Mouse (Mus musculus) telencephalon, adult 2 months (tissue): Measurements from ENCODE around the gene Phf5a.

Experiments used
- DNase-seq: peaks from one replicate; pipeline ENCODE4 v3.0.0-alpha.2; 2011; ENCODE audit warnings: low read depth, low spot score

Phf5a gene

DNA sequence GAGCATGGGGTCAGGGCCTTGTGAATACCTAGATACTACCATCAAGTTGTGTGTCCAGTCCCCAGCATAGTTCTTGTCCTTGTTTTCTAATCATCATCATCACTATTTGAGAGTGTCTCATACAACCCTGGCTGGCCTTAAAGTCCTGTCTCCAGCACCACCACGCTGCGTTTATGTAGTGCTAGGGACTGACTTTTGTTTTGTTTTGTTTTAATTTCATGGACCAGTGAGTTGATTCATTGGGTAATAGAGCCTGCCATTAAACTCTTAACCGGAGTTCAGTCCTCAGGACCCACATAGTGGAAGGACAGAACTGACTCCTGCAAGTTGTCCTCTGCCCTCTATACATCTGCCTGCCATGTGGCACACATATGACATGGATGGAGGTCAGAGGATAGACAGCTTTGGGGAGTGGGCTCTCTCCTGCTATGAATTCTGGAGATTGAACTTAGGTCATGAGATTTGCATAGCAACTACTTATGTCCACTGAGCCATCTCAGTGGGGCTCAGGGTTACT lies 13.8 kb upstream of the Phf5a start:
- no peak for DNase-seq

DNA sequence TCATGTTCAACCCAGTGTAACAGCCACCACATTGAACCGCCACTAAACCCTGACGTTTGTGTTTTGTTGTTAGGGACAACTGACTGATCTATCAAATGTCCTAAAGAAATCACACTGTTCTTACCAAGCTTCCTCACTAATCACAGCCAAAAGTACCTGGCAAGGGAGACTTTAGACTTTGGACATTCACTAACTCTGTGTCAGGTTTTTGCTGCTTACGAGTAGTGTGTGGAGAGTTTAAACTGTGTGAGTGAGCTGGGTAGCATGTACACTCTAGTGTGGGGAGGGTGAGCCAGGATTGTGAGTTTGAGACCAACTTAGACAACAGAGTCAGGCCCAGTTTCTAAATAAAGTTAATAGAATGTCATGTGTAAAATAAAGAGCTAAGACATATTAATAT lies 10.6 kb upstream of the Phf5a start:
- DNase-seq, result no peak

DNA sequence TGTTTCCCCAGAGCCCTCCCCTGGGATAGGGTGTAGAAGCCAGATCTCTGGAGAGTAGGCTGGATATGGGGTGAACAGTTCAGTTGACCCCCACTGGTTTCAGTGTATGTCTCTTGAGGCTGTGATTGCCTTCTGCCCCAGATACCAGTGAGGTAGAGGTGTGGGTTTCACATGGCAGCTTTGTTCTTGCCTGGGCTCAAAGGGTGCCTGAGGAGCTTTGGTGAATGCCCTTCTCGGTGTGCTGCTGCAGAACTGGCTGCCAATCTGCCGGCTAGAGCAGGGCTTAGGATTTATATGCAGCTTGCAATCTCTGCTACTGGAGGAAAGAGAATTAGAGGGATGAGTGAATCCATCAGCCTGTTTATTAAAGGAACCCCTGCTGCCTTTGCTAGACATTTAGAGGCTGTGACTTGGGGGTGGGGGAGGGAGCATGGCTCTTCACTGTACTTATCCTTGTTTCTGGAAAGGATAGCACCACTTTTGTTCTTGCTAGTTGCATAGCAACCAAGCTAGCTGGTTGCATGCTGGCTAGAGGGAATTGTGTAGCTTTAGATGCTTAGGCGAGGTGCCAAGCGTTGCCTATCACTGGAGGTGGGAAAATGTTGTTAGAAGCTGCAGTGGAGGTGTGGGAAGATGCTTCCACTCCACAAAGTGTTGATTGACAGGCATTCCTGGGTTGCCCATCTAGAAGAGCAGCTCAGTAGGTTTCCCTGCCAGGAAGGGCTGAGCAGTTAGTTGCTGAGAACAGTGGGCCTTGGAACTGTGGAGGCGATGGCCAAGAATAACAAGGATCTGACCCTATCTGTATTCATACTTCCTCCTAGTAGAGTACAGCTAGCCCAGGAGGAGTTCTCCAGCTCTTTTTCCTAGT lies 8.1 kb upstream of the Phf5a start:
- peak; percentile 93 for DNase-seq

DNA sequence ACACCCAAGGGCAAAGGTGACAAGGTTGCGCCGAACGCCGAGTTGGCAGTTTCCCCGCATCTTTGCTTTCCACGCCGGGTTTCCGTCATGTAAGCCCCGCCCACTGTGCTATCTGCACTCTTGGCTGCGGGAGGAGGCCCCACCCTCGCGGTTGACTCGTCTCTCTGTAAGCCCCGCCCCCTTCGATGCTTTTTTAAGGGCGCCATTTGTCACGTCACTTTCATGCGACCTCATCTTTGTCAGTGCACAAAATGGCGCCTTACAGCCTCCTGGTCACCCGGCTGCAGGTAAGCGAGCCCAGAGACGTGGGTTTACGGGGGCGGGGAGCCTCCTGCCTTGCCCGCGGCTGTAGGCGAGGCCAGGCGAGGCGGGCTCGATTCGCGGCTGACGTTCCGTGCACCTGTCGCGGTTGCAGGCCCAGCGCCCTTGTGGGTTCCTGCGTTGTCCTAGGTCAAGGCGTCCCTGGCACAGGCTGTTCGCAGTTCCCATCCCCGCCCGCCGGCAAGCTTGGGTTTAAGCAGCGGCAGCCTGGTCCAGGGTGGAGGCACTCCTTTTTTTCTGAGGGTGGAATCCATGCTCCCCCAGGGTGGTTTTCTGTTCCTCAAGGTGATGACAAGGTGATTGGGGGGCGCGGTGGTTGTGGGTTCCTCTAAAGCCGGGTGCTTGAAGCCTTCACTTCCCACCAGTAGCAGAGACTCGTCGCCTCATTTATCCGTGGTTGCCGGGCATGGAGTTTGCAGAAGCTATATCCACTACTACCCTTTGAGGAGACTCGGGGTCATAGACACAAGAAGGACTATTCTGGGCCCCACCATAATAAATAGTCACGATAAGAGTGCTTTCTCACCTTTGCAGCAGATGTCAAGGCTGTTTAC lies 788 bp upstream of the Phf5a start, which contains the start of gene Aco2:
Gene Aco2, plus strand, starts transcription at position 48 of the 875 bp plus-strand sequence.
- peak; percentile 97 for DNase-seq

DNA sequence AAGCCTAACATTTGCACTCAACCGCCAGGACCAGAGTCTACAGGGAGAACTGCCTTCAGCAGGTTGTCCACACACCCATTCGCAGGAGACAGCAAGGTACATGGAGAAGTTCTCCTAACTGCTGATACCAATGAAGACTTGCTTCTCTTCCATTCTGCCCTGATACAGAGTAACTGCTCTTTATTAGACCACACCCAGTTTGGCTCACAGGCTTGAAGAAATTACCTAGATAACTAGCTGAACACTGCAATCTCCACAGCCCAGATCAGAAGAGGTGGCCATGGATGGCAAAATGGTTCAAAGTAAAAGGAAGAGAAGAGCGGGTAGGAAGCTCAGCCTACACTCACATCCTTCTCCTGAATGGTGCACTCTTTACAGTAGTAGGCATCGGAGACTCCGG lies 1.7 kb downstream of the Phf5a start:
- no peak for DNase-seq

DNA sequence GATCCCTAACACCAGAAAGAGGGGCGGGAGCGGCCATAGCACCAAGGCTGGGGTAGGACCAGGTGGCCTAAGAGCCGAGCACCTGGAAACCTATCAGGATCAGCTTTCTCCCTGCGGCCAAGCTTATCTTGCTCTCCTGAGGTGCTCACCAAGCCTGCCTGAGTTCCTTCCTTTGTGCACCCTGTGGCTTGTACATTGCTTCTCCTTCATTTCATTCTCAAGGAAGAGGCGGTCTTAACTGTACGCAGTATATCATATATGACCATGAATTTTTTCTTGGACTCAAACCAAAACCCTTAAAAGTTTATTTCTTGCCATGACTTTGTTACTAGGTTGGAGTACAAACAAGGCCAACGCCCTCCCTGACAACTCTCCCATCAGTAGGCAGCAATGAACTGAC lies 7.5 kb downstream of the Phf5a start:
- DNase-seq, result no peak

DNA sequence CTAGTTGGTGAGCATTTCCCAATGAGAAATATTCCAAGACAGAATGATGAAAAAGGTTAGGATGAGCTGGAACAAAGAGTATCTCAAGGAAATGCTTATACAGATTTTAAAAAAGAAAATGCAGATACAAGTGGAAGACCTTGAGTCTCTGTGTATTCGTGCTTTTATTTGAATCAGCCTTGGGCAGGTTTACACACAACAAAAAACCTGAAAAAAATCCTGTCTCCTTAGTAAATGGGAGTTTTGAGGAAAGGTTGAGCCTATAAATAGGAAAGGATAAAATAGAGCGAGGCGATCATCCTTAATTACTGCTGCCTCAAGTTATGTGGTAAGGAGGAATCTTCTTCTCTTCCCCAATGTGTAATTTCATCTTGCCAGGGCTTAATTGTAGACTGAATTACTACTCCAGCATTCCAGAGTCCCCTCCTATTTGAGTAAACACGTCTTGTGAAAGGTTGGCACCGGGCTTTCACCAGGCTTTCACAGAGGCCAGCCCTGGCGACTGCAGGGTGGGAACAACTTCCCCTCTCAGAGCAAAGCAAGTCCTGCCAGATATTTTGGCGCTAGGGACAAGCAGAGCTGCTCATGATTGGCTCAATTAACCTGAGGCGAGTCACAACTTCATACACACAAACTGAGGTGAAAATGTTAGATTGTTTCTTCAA lies 11.1 kb downstream of the Phf5a start:
- no peak for DNase-seq

DNA sequence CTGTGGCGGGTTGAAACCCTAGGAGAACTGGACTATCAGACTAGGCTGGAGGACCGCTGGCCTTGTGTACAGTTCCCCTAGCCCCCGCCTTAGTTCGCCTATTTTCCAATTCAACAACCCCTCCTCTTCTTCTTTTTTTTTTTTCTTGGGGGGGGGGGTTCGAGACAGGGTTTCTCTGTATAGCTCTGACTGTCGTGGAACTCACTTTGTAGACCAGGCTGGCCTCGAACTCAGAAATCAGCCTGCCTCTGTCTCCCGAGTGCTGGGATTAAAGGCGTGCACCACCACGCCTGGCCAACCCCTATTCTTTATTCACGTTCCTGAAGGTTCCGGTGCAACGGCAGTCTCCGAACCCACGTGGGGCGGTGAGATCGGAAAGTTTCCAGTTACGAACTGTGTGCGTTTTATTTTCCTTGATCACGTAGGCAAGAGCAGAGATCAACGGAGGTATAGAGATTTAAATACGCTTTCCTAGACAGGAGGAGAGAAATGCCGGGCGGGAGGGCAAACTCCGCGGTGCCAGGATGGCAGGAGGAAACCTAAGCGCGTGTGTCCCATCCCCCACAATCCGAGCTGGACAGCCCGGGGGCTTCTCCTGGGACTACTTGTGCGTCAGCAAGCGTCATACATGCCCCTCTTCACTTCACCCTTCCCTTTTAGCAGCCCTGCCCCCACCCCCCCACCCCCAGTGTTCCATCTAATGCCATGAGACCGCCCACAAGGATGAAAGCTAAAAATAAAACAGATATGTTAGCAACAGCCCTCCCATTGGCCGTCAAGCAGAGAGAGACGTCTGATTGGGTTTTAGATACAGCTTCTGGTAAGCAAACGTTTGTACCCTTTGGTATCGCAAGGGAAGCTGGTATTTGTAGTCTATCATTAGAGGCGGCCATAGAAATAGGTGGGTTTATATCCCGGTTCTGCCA lies 12.1 kb downstream of the Phf5a start:
- peak; percentile 99 for DNase-seq

DNA sequence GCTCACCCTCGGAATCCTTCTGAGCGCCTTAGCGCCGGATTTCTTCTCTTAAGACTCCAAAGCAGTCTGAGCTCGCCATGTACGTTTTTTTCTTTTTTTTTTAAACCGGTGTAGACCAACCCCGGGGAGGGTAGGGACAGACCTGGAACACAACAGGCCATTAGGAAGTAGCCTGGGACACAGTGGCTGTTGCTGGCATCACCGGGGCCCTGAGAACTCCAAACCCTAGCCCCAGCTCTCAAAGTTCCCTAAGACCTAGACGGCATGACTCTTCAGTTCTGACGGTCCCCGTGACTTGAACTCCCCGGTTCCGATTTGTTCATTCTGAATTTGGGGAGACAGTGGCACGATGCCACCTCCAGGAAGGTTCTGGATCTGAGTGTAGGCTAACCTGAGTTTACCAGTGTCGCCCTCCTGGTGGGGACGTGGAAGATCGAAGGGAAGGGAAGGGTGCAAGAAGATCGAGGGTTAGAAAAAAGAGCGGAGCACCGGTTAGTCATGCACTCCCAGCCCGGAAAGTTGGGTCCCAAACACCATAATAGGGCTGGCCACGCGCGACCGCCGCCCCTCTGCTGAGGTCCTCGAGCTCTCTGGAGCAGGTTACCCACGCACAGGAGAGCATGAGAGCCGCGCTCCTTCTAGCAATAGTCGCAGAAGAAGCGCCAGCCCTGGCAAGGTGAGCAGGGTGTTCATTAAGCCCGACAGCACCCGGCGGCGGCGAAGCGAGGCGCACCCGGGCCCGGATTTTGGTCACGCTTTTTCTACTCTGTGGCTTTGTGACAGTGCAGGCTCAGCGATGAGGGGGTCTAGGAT lies 13.0 kb downstream of the Phf5a start, which contains the start of gene Tob2:
Gene Tob2, minus strand, starts transcription at position 280 of the 813 bp plus-strand sequence.
- no peak for DNase-seq

DNA sequence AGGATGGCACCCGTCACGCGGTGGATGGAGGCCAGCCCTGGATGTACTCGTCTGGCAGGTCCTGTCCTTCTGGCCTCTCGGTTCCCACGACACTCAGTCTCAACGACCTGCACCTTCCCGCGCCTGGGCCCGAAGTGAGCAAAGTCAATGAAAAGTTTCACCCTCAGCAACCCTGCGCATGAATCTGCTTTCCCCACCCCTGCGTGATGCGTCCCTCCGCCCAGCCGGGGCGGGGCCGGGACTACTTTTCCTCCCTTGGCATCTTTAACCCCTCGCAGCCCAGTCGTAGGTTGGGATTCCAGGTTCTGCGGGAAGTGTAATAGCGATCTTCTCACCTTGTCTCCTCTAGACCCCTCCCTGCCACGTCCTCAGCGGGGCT lies 13.6 kb downstream of the Phf5a start:
- peak; percentile 89 for DNase-seq

DNA sequence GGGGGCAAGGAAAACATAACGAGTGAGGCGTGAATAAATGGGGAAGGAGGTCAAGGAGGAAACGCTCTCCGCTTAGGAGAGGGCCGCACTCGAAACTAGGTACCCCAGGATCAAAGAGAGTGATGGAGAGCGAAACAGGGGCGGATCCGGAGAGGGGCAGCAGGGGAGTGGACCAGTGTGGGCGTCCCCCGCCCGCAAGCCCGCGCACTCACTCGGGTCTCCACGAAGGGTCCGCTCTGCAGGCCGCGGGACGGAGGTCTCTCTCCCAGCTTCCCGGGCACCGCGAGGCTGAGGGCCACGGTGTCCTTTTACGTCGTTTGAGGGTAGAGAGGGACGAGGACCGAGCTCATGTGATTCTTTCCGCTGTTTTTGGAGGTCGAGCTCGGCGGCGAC lies 14.0 kb downstream of the Phf5a start:
- DNase-seq, result no peak

DNA sequence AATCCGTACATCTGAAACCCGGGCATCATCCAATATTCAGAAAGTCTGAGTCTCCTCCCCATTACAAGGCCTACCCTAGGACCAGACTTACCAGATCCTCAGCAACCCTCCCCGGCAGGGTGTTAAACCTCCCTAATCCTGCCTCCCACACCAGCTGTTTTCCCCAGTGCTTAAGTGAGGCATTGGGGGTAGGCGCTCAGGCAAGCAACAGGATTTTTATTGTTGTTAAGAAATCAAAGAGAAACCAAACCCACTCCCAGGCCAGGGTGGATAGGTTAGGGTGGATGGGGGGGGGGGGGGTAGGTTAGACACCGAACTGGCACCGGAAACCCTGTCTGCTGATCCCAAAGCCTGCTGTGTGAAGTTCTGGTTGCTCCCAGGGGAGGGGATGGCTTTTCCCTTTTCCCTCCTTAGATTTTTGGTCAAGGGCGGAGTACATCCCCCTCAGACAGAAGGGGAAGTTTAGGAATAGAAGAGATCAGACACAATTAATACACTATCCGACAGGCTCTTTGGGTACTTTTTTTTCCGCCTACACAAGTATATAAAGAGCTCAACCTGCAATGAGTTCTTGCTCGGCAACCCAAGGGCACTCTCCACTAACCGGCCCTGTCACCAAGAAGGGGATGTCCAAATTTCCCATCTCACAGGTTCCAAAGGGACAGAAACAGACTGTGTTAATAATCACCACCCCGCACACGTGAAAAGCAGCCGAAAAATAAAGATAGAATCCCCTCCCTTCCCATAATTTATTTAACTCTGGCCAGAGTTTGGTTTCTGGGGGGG lies 14.6 kb downstream of the Phf5a start:
- DNase-seq, result no peak

DNA sequence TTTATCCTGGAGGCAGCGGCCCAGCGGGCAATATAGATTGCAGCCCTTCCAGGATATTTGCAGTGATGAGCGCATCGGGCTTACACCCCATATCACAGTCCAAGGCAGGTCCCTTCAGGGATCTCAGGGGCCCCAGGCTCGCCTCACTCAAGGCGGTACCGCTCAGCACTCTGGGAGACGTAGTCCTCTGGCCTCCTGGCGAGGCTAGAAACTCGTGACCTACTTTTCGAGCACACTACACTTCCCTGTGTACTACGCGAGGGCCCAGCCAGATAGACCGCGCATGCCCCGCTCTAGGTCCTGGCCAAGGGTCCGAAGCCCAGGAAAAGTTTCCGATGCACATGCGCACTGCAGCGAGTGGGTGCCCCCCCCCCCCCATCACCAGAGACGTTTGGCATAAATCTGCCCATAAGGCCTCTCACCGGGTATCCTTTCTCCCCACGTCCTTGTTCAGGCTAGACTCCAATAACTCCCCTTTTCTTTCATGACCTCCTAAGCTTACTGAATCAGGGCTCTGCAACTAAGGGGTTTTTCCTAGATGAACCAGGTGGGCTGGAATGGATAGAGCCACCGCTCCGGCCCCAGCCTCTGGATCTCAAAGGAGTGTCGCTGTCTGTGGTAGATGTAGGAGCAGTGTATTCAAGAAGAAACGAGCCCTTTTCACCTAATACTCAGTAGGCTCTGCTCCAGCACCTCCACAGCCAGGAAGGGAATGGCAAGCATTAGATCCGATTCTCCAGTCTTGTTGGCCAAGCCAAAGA lies 15.5 kb downstream of the Phf5a start:
- DNase-seq, result peak; percentile 94

DNA sequence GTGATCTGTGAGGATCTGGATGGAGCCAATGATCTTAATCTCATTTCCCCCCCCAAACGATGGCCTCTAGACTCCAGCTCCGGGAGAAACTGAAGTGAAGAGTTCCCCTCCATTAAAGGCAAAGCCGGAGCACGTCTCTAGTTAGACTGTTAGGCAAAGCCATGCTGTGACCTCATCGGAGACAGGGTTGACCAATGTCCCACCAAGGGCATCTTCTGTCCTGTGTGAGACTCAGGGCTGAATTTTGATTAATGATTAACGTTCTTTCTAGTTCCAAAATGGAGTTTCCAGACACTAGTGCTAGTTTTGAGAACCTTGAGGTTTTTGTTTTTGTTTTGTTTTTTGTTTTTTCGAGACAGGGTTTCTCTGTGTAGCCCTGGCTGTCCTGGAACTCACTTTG lies 18.6 kb downstream of the Phf5a start:
- no peak for DNase-seq

DNA sequence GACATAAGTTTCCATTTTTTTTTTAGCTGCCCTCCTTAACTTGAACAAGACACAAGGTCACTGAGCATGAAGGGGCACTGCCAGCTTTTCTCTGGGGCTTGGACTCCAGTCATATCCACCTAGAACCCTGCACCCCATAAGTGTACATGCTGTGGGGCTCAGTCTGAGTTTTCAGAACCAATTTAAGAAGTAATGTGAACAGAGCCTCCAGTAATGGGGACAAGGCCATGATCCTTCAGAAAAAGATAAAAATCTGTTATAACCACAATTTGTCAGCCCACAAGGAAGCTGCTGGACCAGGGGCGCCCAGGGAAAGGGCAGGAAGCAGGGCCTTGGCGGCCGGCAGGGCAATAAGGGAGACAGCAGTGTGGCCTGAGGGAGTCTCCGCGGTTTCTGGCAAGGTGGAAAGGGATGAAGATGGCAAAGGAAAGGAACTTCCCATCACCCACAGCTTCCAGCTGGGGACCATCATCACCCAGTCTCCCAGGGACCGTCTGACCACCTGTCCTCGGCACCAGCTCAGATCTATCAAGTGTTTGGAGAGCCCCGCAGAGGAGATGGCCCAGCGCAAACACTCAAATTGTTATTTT lies 19.2 kb downstream of the Phf5a start:
- DNase-seq, result no peak

DNA sequence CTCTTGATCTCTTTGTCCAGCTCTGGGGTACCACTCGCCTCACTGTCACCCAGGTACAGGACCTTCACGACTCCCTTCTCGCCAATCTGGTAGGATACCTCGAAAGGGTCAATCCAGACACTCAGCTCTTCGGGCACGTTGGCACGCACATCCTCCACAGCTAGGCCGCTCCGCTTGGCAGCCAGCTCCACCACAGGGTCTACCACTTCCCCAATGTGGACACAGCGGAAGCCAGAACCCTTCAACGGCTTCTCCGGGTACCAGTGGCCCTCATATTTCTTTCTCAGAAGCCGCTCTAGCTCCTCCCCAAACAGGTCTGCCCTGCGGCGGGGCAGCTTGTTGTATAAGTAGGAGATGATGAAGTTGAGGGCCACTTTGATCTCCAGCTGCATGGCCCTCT lies 20.3 kb downstream of the Phf5a start:
- DNase-seq, result no peak

DNA sequence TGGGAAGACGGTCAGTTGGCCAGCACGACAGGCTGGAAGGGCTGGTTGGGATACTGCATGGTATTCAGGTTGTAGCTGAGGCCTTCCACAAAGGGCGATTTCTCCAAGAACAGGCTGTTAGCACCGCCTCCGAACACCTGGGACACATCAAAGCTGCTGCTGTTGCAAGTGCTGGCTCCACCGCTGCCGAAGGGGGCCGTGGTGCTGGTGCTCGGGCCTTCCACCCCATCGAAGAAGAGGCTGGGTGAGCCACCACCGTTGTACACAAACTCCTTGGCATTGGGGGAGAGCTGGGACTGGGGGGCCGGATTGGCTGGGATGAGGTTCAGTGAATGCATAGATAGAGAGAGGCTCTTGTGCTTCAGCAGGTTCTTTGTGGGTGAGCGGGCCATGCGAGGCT lies 21.0 kb downstream of the Phf5a start:
- no peak for DNase-seq

DNA sequence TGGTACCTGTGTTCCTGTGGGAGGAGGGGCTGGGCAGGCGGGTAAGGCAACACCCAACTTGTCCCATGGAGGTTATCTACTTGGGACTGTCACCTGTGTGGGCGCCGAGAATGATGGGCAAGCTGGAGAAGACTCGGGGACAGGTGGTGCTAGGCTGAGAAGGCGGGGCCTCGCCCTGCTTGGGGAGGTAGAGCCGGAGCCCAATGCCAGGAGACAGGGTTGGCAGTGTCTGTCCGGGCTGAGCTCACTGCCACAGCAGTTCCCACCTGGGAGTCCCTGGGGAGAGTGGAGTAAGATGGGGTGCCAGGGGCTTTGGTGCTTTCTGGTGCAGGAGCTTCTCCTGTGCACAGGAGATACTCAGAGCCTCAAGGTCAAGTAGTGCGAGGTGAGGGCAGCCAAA lies 22.6 kb downstream of the Phf5a start:
- no peak for DNase-seq
